Mouse (Mus musculus): ENCODE measurements at regions not wholly inside any gene's neighbourhood (a gene's known extent, or its start where the extent isn't known, plus 50 kb on each side); places are given as distances from the start of the nearest gene placed in this dataset.

- H3K4me3 ChIP-seq (replicated peaks), result no peak overlapping the region
- 60% methylated on average over 6 of the region's 6 CpGs for WGBS
- H3K27me3 ChIP-seq, result no peaks in the 10 kb centered on the region
- H3K4me1 ChIP-seq (replicated peaks), result no peaks in the 10 kb centered on the region
- no peak for ATAC-seq (ENCODE audit: insufficient number of reproducible peaks, insufficient read depth, low FRiP score, low TSS enrichment, low read depth)
- no peaks in the 10 kb centered on the region for H3K36me3 ChIP-seq
- H3K4me2 ChIP-seq, result no peak overlapping the region
- no peak overlapping the region for H3K27ac ChIP-seq
- no peak overlapping the region for H3K9ac ChIP-seq (replicated peaks)
- no peaks in the 10 kb centered on the region for H3K9me3 ChIP-seq
Observed at GRCm38 (mm10) chr11:42754481-42755272, 280.9 kb upstream of the Gm9972 start.

GRCm38 (mm10) chr11:42755415-42755814 is 280.1 kb upstream of the Gm9972 start:
- H3K9me3 ChIP-seq, result no peaks in the 10 kb centered on the region
- H3K4me3 ChIP-seq (replicated peaks), result no peak overlapping the region
- H3K27me3 ChIP-seq, result no peaks in the 10 kb centered on the region
- H3K9ac ChIP-seq (replicated peaks), result no peak overlapping the region
- H3K36me3 ChIP-seq, result no peaks in the 10 kb centered on the region
- H3K4me1 ChIP-seq (replicated peaks), result no peaks in the 10 kb centered on the region
- no peak overlapping the region for H3K4me2 ChIP-seq
- WGBS, result 73% methylated on average over 4 of the region's 4 CpGs
- no peak for ATAC-seq (ENCODE audit: insufficient number of reproducible peaks, insufficient read depth, low FRiP score, low TSS enrichment, low read depth)
- no peak overlapping the region for H3K27ac ChIP-seq

- Histone ChIP-seq H3K4me3 (replicated peaks) (no peak overlapping the region), H3K9ac (replicated peaks) (no peak overlapping the region)
- no peak for ATAC-seq (ENCODE audit: insufficient number of reproducible peaks, insufficient read depth, low FRiP score, low TSS enrichment, low read depth)
Observed at GRCm38 (mm10) chr11:42765213-42765612, 270.3 kb upstream of the Gm9972 start.

GRCm38 (mm10) chr11:42775074-42775676 is 260.4 kb upstream of the Gm9972 start:
- H3K4me3 ChIP-seq (replicated peaks), result no peak overlapping the region
- WGBS, result 62% methylated on average over 4 of the region's 4 CpGs
- no peak overlapping the region for H3K4me2 ChIP-seq
- ATAC-seq (ENCODE audit: insufficient number of reproducible peaks, insufficient read depth, low FRiP score, low TSS enrichment, low read depth), result no peak
- no peaks in the 10 kb centered on the region for H3K9me3 ChIP-seq
- no peaks in the 10 kb centered on the region for H3K36me3 ChIP-seq
- no peak overlapping the region for H3K27ac ChIP-seq
- H3K27me3 ChIP-seq, result no peaks in the 10 kb centered on the region
- no peak overlapping the region for H3K9ac ChIP-seq (replicated peaks)
- H3K4me1 ChIP-seq (replicated peaks), result no peaks in the 10 kb centered on the region

More at GRCm38 (mm10) chr11:42765213-42765612, 270.3 kb upstream of the Gm9972 start:
- Histone ChIP-seq H3K27me3 (no peaks in the 10 kb centered on the region), H3K27ac (no peak overlapping the region), H3K9me3 (no peaks in the 10 kb centered on the region), H3K36me3 (no peaks in the 10 kb centered on the region), H3K4me1 (replicated peaks) (no peaks in the 10 kb centered on the region), H3K4me2 (no peak overlapping the region)

GRCm38 (mm10) chr11:42811487-42811886 is 224.1 kb upstream of the Gm9972 start:
- Histone ChIP-seq H3K4me1 (replicated peaks) (no peaks in the 10 kb centered on the region), H3K27ac (no peak overlapping the region), H3K36me3 (no peaks in the 10 kb centered on the region), H3K9ac (replicated peaks) (no peak overlapping the region), H3K4me2 (no peak overlapping the region), H3K9me3 (no peaks in the 10 kb centered on the region), H3K27me3 (no peaks in the 10 kb centered on the region), H3K4me3 (replicated peaks) (no peak overlapping the region)
- no peak for ATAC-seq (ENCODE audit: insufficient number of reproducible peaks, insufficient read depth, low FRiP score, low TSS enrichment, low read depth)
- 81% methylated on average over 1 of the region's 1 CpGs for WGBS

- no peak overlapping the region for H3K4me2 ChIP-seq
- H3K36me3 ChIP-seq, result no peaks in the 10 kb centered on the region
- H3K4me3 ChIP-seq (replicated peaks), result no peak overlapping the region
- no peaks in the 10 kb centered on the region for H3K27me3 ChIP-seq
- no peaks in the 10 kb centered on the region for H3K4me1 ChIP-seq (replicated peaks)
- no peaks in the 10 kb centered on the region for H3K9me3 ChIP-seq
- H3K27ac ChIP-seq, result no peak overlapping the region
- WGBS, result 88% methylated on average over 2 of the region's 2 CpGs
- no peak for ATAC-seq (ENCODE audit: insufficient number of reproducible peaks, insufficient read depth, low FRiP score, low TSS enrichment, low read depth)
- H3K9ac ChIP-seq (replicated peaks), result no peak overlapping the region
Observed at GRCm38 (mm10) chr11:42815753-42816152, 219.8 kb upstream of the Gm9972 start.

GRCm38 (mm10) chr11:42822835-42823234 is 212.7 kb upstream of the Gm9972 start:
- Histone ChIP-seq H3K9me3 (no peaks in the 10 kb centered on the region), H3K4me3 (replicated peaks) (no peak overlapping the region), H3K4me1 (replicated peaks) (no peaks in the 10 kb centered on the region), H3K27ac (no peak overlapping the region), H3K27me3 (no peaks in the 10 kb centered on the region), H3K36me3 (no peaks in the 10 kb centered on the region), H3K9ac (replicated peaks) (no peak overlapping the region), H3K4me2 (no peak overlapping the region)
- 70% methylated on average over 1 of the region's 1 CpGs for WGBS
- no peak for ATAC-seq (ENCODE audit: insufficient number of reproducible peaks, insufficient read depth, low FRiP score, low TSS enrichment, low read depth)

- WGBS, result 94% methylated on average over 1 of the region's 1 CpGs
Observed at GRCm38 (mm10) chr11:42845795-42846194, 189.8 kb upstream of the Gm9972 start.

GRCm38 (mm10) chr11:42854411-42854810 is 181.1 kb upstream of the Gm9972 start:
- H3K27ac ChIP-seq, result no peak overlapping the region
- ATAC-seq (ENCODE audit: insufficient number of reproducible peaks, insufficient read depth, low FRiP score, low TSS enrichment, low read depth), result no peak
- WGBS, result 63% methylated on average over 4 of the region's 4 CpGs

More at GRCm38 (mm10) chr11:42845795-42846194, 189.8 kb upstream of the Gm9972 start:
- no peak overlapping the region for H3K4me3 ChIP-seq (replicated peaks)
- no peaks in the 10 kb centered on the region for H3K36me3 ChIP-seq
- no peaks in the 10 kb centered on the region for H3K27me3 ChIP-seq
- ATAC-seq (ENCODE audit: insufficient number of reproducible peaks, insufficient read depth, low FRiP score, low TSS enrichment, low read depth), result no peak
- H3K9me3 ChIP-seq, result no peaks in the 10 kb centered on the region
- no peaks in the 10 kb centered on the region for H3K4me1 ChIP-seq (replicated peaks)
- H3K4me2 ChIP-seq, result no peak overlapping the region
- no peak overlapping the region for H3K27ac ChIP-seq
- H3K9ac ChIP-seq (replicated peaks), result no peak overlapping the region

GRCm38 (mm10) chr11:42857687-42858086 is 177.9 kb upstream of the Gm9972 start:
- H3K27me3 ChIP-seq, result no peaks in the 10 kb centered on the region
- no peak overlapping the region for H3K27ac ChIP-seq
- H3K9ac ChIP-seq (replicated peaks), result no peak overlapping the region
- H3K36me3 ChIP-seq, result no peaks in the 10 kb centered on the region
- H3K9me3 ChIP-seq, result no peaks in the 10 kb centered on the region
- H3K4me2 ChIP-seq, result no peak overlapping the region
- H3K4me3 ChIP-seq (replicated peaks), result no peak overlapping the region
- no peaks in the 10 kb centered on the region for H3K4me1 ChIP-seq (replicated peaks)
- ATAC-seq (ENCODE audit: insufficient number of reproducible peaks, insufficient read depth, low FRiP score, low TSS enrichment, low read depth), result no peak

More at GRCm38 (mm10) chr11:42854411-42854810, 181.1 kb upstream of the Gm9972 start:
- Histone ChIP-seq H3K36me3 (no peaks in the 10 kb centered on the region), H3K27me3 (no peaks in the 10 kb centered on the region), H3K4me1 (replicated peaks) (no peaks in the 10 kb centered on the region), H3K4me3 (replicated peaks) (no peak overlapping the region), H3K4me2 (no peak overlapping the region), H3K9ac (replicated peaks) (no peak overlapping the region), H3K9me3 (no peaks in the 10 kb centered on the region)

- Histone ChIP-seq H3K4me3 (replicated peaks) (no peak overlapping the region), H3K4me1 (replicated peaks) (no peaks in the 10 kb centered on the region), H3K9ac (replicated peaks) (no peak overlapping the region), H3K27me3 (no peaks in the 10 kb centered on the region), H3K27ac (no peak overlapping the region), H3K4me2 (no peak overlapping the region), H3K36me3 (no peaks in the 10 kb centered on the region), H3K9me3 (no peaks in the 10 kb centered on the region)
- WGBS, result 79% methylated on average over 2 of the region's 2 CpGs
- no peak for ATAC-seq (ENCODE audit: insufficient number of reproducible peaks, insufficient read depth, low FRiP score, low TSS enrichment, low read depth)
Observed at GRCm38 (mm10) chr11:42874056-42874455, 161.5 kb upstream of the Gm9972 start.

GRCm38 (mm10) chr11:42900024-42900423 is 135.5 kb upstream of the Gm9972 start:
- WGBS, result 86% methylated on average over 4 of the region's 4 CpGs
- Histone ChIP-seq H3K27ac (no peak overlapping the region), H3K36me3 (no peaks in the 10 kb centered on the region), H3K4me1 (replicated peaks) (no peaks in the 10 kb centered on the region), H3K4me3 (replicated peaks) (no peak overlapping the region), H3K27me3 (no peaks in the 10 kb centered on the region), H3K9ac (replicated peaks) (no peak overlapping the region), H3K9me3 (no peaks in the 10 kb centered on the region), H3K4me2 (no peak overlapping the region)
- ATAC-seq (ENCODE audit: insufficient number of reproducible peaks, insufficient read depth, low FRiP score, low TSS enrichment, low read depth), result no peak
